Mouse (Mus musculus): ENCODE results near the gene Prkaca. TPM values are rescaled to one million over a fixed set of nuclear protein-coding genes. Genes with fewer than 3 reads are reported as not detected.

Gene Prkaca
- polyA plus RNA-seq, 1 experiment from 2014 or later = 163 TPM

GRCm38 (mm10) chr8:83955106-83955957 lies 17.5 kb upstream of the Prkaca start, which contains the start of the genes Gm10644 and Asf1b:
Gene Gm10644 (minus strand): TSS chr8:83955205.
Gene Asf1b (plus strand): TSS chr8:83955507.
- Histone ChIP-seq H3K9ac (peak within 1 kb of the TSS; percentile 68), H3K36me3 (no peaks in the 10 kb centered on the region), H3K4me2 (peak within 1 kb of the TSS; percentile 96), H3K9me3 (replicated peaks) (no peaks in the 10 kb centered on the region), H3K27me3 (no peaks in the 10 kb centered on the region), H3K27ac (peak within 1 kb of the TSS; percentile 51), H3K4me1 (peaks cover 24% of the 10 kb centered on the region), H3K4me3 (replicated peaks) (peak within 1 kb of the TSS; percentile 85)
- ATAC-seq (replicated peaks; ENCODE audit: low FRiP score) = peak; percentile 100
- WGBS = under 1% methylated on average over 75 of the region's 75 CpGs

- under 1% methylated on average over 15 of the region's 15 CpGs for WGBS
- no peak for ATAC-seq (replicated peaks; ENCODE audit: low FRiP score)
- H3K9me3 ChIP-seq (replicated peaks) = no peaks in the 10 kb centered on the region
- peak overlapping the region; percentile 68 for H3K9ac ChIP-seq
- H3K27ac ChIP-seq = 0 out of 2 replicates have a peak overlapping the region, but pooled peaks have one; percentile 32
- no peaks in the 10 kb centered on the region for H3K27me3 ChIP-seq
- no peaks in the 10 kb centered on the region for H3K36me3 ChIP-seq
- H3K4me2 ChIP-seq = peak overlapping the region; percentile 96
- H3K4me3 ChIP-seq (replicated peaks) = peak overlapping the region; percentile 85
- H3K4me1 ChIP-seq = peaks cover 24% of the 10 kb centered on the region
Observed at GRCm38 (mm10) chr8:83955958-83956218, 16.9 kb upstream of the Prkaca start.

- Histone ChIP-seq H3K4me3 (replicated peaks) (peak overlapping the region; percentile 85), H3K4me1 (peaks cover 24% of the 10 kb centered on the region), H3K36me3 (no peaks in the 10 kb centered on the region), H3K9ac (0 out of 2 replicates have a peak overlapping the region, but pooled peaks have one; percentile 68), H3K4me2 (peak overlapping the region; percentile 96), H3K9me3 (replicated peaks) (no peaks in the 10 kb centered on the region), H3K27ac (no peak overlapping the region), H3K27me3 (no peaks in the 10 kb centered on the region)
- ATAC-seq (replicated peaks; ENCODE audit: low FRiP score) = no peak
- WGBS = 35% methylated on average over 1 of the region's 1 CpGs
Observed at GRCm38 (mm10) chr8:83956789-83957188, 16.0 kb upstream of the Prkaca start.

- Histone ChIP-seq H3K4me3 (replicated peaks) (no peak overlapping the region), H3K36me3 (peaks cover 35% of the 10 kb centered on the region), H3K4me2 (no peak overlapping the region), H3K9ac (no peak overlapping the region), H3K27ac (no peak overlapping the region), H3K4me1 (no peaks in the 10 kb centered on the region), H3K9me3 (replicated peaks) (no peaks in the 10 kb centered on the region), H3K27me3 (no peaks in the 10 kb centered on the region)
- 90% methylated on average over 5 of the region's 5 CpGs for WGBS
- ATAC-seq (replicated peaks; ENCODE audit: low FRiP score) = no peak
Observed at GRCm38 (mm10) chr8:83964015-83964765, 8.6 kb upstream of the Prkaca start.

GRCm38 (mm10) chr8:83967701-83968100 lies 5.1 kb upstream of the Prkaca start:
- no peak overlapping the region for H3K4me3 ChIP-seq (replicated peaks)
- H3K9me3 ChIP-seq (replicated peaks) = no peaks in the 10 kb centered on the region
- no peak for ATAC-seq (replicated peaks; ENCODE audit: low FRiP score)
- H3K9ac ChIP-seq = no peak overlapping the region
- H3K27me3 ChIP-seq = no peaks in the 10 kb centered on the region
- H3K4me1 ChIP-seq = peaks cover 6% of the 10 kb centered on the region
- no peak overlapping the region for H3K4me2 ChIP-seq
- H3K27ac ChIP-seq = no peak overlapping the region
- WGBS = 92% methylated on average over 7 of the region's 7 CpGs
- H3K36me3 ChIP-seq = peaks cover 45% of the 10 kb centered on the region

GRCm38 (mm10) chr8:83971121-83971520 lies 1.7 kb upstream of the Prkaca start:
- no peaks in the 10 kb centered on the region for H3K9me3 ChIP-seq (replicated peaks)
- H3K27ac ChIP-seq = no peak overlapping the region
- ATAC-seq (replicated peaks; ENCODE audit: low FRiP score) = no peak
- H3K9ac ChIP-seq = 0 out of 2 replicates have a peak overlapping the region, but pooled peaks have one; percentile 63
- no peak overlapping the region for H3K4me3 ChIP-seq (replicated peaks)
- WGBS = 84% methylated on average over 4 of the region's 4 CpGs
- peaks cover 34% of the 10 kb centered on the region for H3K36me3 ChIP-seq
- no peaks in the 10 kb centered on the region for H3K27me3 ChIP-seq
- H3K4me1 ChIP-seq = peaks cover 25% of the 10 kb centered on the region
- no peak overlapping the region for H3K4me2 ChIP-seq

- Histone ChIP-seq H3K27me3 (no peaks in the 10 kb centered on the region), H3K36me3 (peaks cover 31% of the 10 kb centered on the region), H3K9ac (peak overlapping the region; percentile 63), H3K9me3 (replicated peaks) (no peaks in the 10 kb centered on the region), H3K27ac (peak overlapping the region; percentile 75; the same call in 1 of the 2 replicates), H3K4me3 (replicated peaks) (peak overlapping the region; percentile 99), H3K4me1 (peaks cover 28% of the 10 kb centered on the region), H3K4me2 (peak overlapping the region; percentile 85)
- no peak for ATAC-seq (replicated peaks; ENCODE audit: low FRiP score)
- WGBS = 79% methylated on average over 6 of the region's 6 CpGs
Observed at GRCm38 (mm10) chr8:83971661-83972060, 1.1 kb upstream of the Prkaca start.

GRCm38 (mm10) chr8:83973161-83974031 lies 603 bp downstream of the Prkaca start:
- Histone ChIP-seq H3K4me2 (peak overlapping the region; percentile 95), H3K36me3 (peaks cover 13% of the 10 kb centered on the region), H3K27me3 (no peaks in the 10 kb centered on the region), H3K4me3 (replicated peaks) (peak overlapping the region; percentile 99), H3K4me1 (peaks cover 45% of the 10 kb centered on the region), H3K9ac (peak overlapping the region; percentile 94), H3K27ac (peak overlapping the region; percentile 80), H3K9me3 (replicated peaks) (no peaks in the 10 kb centered on the region)
- WGBS = 2% methylated on average over 37 of the region's 37 CpGs
- no peak; the same call in 1 of the 2 replicates for ATAC-seq (replicated peaks; ENCODE audit: low FRiP score)

- no peak overlapping the region for H3K27ac ChIP-seq
- no peak for ATAC-seq (replicated peaks; ENCODE audit: low FRiP score)
- H3K4me2 ChIP-seq = peak overlapping the region; percentile 95
Observed at GRCm38 (mm10) chr8:83974521-83974920, 1.7 kb downstream of the Prkaca start.

GRCm38 (mm10) chr8:83976101-83976630 lies 3.4 kb downstream of the Prkaca start:
- 76% methylated on average over 4 of the region's 4 CpGs for WGBS
- no peak overlapping the region for H3K4me3 ChIP-seq (replicated peaks)

More at GRCm38 (mm10) chr8:83974521-83974920, 1.7 kb downstream of the Prkaca start:
- Histone ChIP-seq H3K9me3 (replicated peaks) (no peaks in the 10 kb centered on the region), H3K36me3 (peaks cover 7% of the 10 kb centered on the region), H3K27me3 (no peaks in the 10 kb centered on the region), H3K4me3 (replicated peaks) (peak overlapping the region; percentile 99), H3K4me1 (peaks cover 47% of the 10 kb centered on the region), H3K9ac (peak overlapping the region; percentile 94; the same call in 1 of the 2 replicates)
- WGBS = 85% methylated on average over 4 of the region's 4 CpGs

GRCm38 (mm10) chr8:83976779-83977350 lies 4.1 kb downstream of the Prkaca start:
- H3K4me1 ChIP-seq = peaks cover 43% of the 10 kb centered on the region
- no peak overlapping the region for H3K9ac ChIP-seq
- no peak overlapping the region for H3K4me3 ChIP-seq (replicated peaks)
- H3K9me3 ChIP-seq (replicated peaks) = no peaks in the 10 kb centered on the region
- peaks cover 21% of the 10 kb centered on the region for H3K36me3 ChIP-seq
- H3K4me2 ChIP-seq = no peak overlapping the region
- H3K27ac ChIP-seq = peak overlapping the region; percentile 57; the same call in 1 of the 2 replicates
- no peak for ATAC-seq (replicated peaks; ENCODE audit: low FRiP score)
- WGBS = 84% methylated on average over 5 of the region's 5 CpGs
- H3K27me3 ChIP-seq = no peaks in the 10 kb centered on the region

More at GRCm38 (mm10) chr8:83976101-83976630, 3.4 kb downstream of the Prkaca start:
- Histone ChIP-seq H3K4me1 (peaks cover 47% of the 10 kb centered on the region), H3K27me3 (no peaks in the 10 kb centered on the region), H3K27ac (no peak overlapping the region), H3K9me3 (replicated peaks) (no peaks in the 10 kb centered on the region), H3K36me3 (peaks cover 14% of the 10 kb centered on the region), H3K4me2 (no peak overlapping the region), H3K9ac (no peak overlapping the region)
- no peak for ATAC-seq (replicated peaks; ENCODE audit: low FRiP score)

All from kidney, embryonic 15.5 days (tissue).